Comparison of ENCODE assay signal across 8 mouse cellular contexts in genomic region chr10:41518508-41518980, GRCm38 (mm10). TPM values are rescaled to one million over a fixed set of nuclear protein-coding genes. Genes with fewer than 3 reads are reported as not detected.
DNase-seq lines count a peak whose midpoint lies in the region; ATAC-seq and TF ChIP-seq lines count a peak whose summit lies in the region.

No protein-coding gene starts in this region.

- peak overlapping the region; percentile 63 for H3K4me2 ChIP-seq in forebrain, embryonic 12.5 days
- peak overlapping the region; percentile 77 for H3K4me2 ChIP-seq in lung, embryonic 15.5 days

- peaks cover 28% of the 10 kb centered on the region for H3K79me2 ChIP-seq in MEL (ENCODE audit: control insufficient read depth, insufficient read depth, low read length, poor library complexity)

- TF ChIP-seq POLR2A in MEL (IDR thresholded peaks at IDR 0.05; ENCODE audit: control insufficient read depth in 1 of 2, insufficient read depth in 1 of 2, low read depth in 1 of 2, low read length in 2 of 2, poor library complexity in 1 of 2) = no peak

- peak overlapping the region; percentile 70 to 75 for H3K4me3 ChIP-seq in MEL (ENCODE audit: control insufficient read depth in 1 of 2, insufficient read depth in 1 of 2, low read depth in 2 of 2, low read length in 2 of 2)
- H3K4me3 ChIP-seq in forebrain, embryonic 12.5 days (replicated peaks) = peak overlapping the region; percentile 95
- peak overlapping the region; percentile 95 for H3K4me3 ChIP-seq in hindbrain, embryonic 10.5 days
- peak overlapping the region; percentile 98 for H3K4me3 ChIP-seq in lung, embryonic 15.5 days

- peaks cover 0 to 25% of the 10 kb centered on the region in 2 experiments; a peak in 2 of 4 replicates for H3K36me3 ChIP-seq in MEL (ENCODE audit: control insufficient read depth in 1 of 2, insufficient read depth in 2 of 2, low read length in 2 of 2)
- 0 out of 2 replicates have a peak, but pooled peaks cover 4% of the 10 kb centered on the region for H3K36me3 ChIP-seq in forebrain, embryonic 12.5 days (replicated peaks)
- H3K36me3 ChIP-seq in hindbrain, embryonic 10.5 days = peaks cover 10% of the 10 kb centered on the region
- no peaks in the 10 kb centered on the region for H3K36me3 ChIP-seq in lung, embryonic 15.5 days

- ATAC-seq in forebrain, embryonic 12.5 days (ENCODE audit: low FRiP score) = peak; percentile 67
- ATAC-seq in lung, embryonic 15.5 days (ENCODE audit: borderline replicate concordance, extremely low read depth, low FRiP score, low TSS enrichment) = peak; percentile 64
- ATAC-seq in neutrophil, adult 5-6 weeks (ENCODE audit: extremely low read depth, insufficient number of reproducible peaks, low FRiP score, poor library complexity, severe bottlenecking) = peak; percentile 61

- no peak for TF ChIP-seq EP300 in MEL (IDR thresholded peaks at IDR 0.05; ENCODE audit: low read depth in 1 of 2, low read length in 2 of 2)

- H3K27me3 ChIP-seq in MEL (ENCODE audit: control insufficient read depth in 1 of 2, insufficient read depth in 2 of 2, low read length in 2 of 2) = no peaks in the 10 kb centered on the region
- no peaks in the 10 kb centered on the region for H3K27me3 ChIP-seq in forebrain, embryonic 12.5 days
- H3K27me3 ChIP-seq in hindbrain, embryonic 10.5 days (ENCODE audit: insufficient read depth, poor library complexity, severe bottlenecking) = no peaks in the 10 kb centered on the region
- H3K27me3 ChIP-seq in lung, embryonic 15.5 days = no peaks in the 10 kb centered on the region

- DNase-seq in MEL (ENCODE audit: low read depth, low spot score) = peak; percentile 86
- DNase-seq in c-Kit-positive CD71-negative TER-119-negative erythroid progenitor cells, embryonic 14.5 days (ENCODE audit: low read depth) = peak; percentile 78
- DNase-seq in hindbrain, embryonic 10.5 days (ENCODE audit: low spot score) = no peak
- DNase-seq in layer of hippocampus, adult 8-10 months (ENCODE audit: low spot score in 2 of 2) = peak; percentile 57 to 62
- peak; percentile 90 for DNase-seq in thymus, postnatal 14 days

- peak; percentile 75 for TF ChIP-seq RAD21 in MEL (IDR thresholded peaks at IDR 0.05; ENCODE audit: low read depth, low read length)

- peaks cover 5 to 16% of the 10 kb centered on the region in 2 experiments for H3K4me1 ChIP-seq in MEL (ENCODE audit: control insufficient read depth in 1 of 2, insufficient read depth in 2 of 2, low read length in 2 of 2)
- peaks cover 26% of the 10 kb centered on the region for H3K4me1 ChIP-seq in forebrain, embryonic 12.5 days
- peaks cover 31% of the 10 kb centered on the region for H3K4me1 ChIP-seq in hindbrain, embryonic 10.5 days (replicated peaks)
- H3K4me1 ChIP-seq in lung, embryonic 15.5 days = peaks cover 27% of the 10 kb centered on the region

- no peaks in the 10 kb centered on the region for H3K9me3 ChIP-seq in MEL (replicated peaks; ENCODE audit: insufficient read depth, low read length)
- H3K9me3 ChIP-seq in forebrain, embryonic 12.5 days = no peaks in the 10 kb centered on the region
- no peaks in the 10 kb centered on the region for H3K9me3 ChIP-seq in hindbrain, embryonic 10.5 days
- no peaks in the 10 kb centered on the region for H3K9me3 ChIP-seq in lung, embryonic 15.5 days

- peak in 2 of 3 experiments; percentile 49 to 67; a peak in 4 of 6 replicates for TF ChIP-seq CTCF in MEL (IDR thresholded peaks at IDR 0.05 in 2 of 3, conservative IDR thresholded peaks at IDR 0.05 in 1 of 3; ENCODE audit: control insufficient read depth in 1 of 3, insufficient read depth in 1 of 3, low read depth in 2 of 3, low read length in 3 of 3, poor library complexity in 1 of 3, severe bottlenecking in 1 of 3)

- H3K27ac ChIP-seq in MEL (ENCODE audit: control insufficient read depth, low read depth, low read length) = peak overlapping the region; percentile 93
- peak overlapping the region; percentile 97 for H3K27ac ChIP-seq in forebrain, embryonic 12.5 days
- peak overlapping the region; percentile 99 for H3K27ac ChIP-seq in hindbrain, embryonic 10.5 days
- H3K27ac ChIP-seq in lung, embryonic 15.5 days = peak overlapping the region; percentile 97

- WGBS in forebrain, embryonic 12.5 days = 0% methylated on average over 23 of the region's 23 CpGs
- under 1% methylated on average over 23 of the region's 23 CpGs for WGBS in hindbrain, embryonic 10.5 days
- WGBS in lung, embryonic 15.5 days = under 1% methylated on average over 23 of the region's 23 CpGs

- peak overlapping the region; percentile 96 for H3K9ac ChIP-seq in MEL (ENCODE audit: control insufficient read depth, low read depth, low read length, poor library complexity, severe bottlenecking)
- peak overlapping the region; percentile 89 for H3K9ac ChIP-seq in forebrain, embryonic 12.5 days
- peak overlapping the region; percentile 95 for H3K9ac ChIP-seq in lung, embryonic 15.5 days

TF ChIP-seq in MEL, 35 proteins besides CTCF, POLR2A, EP300 and RAD21:
- TF ChIP-seq UBTF (IDR thresholded peaks at IDR 0.05; ENCODE audit: borderline replicate concordance, insufficient read depth, low read depth, low read length) (0 out of 2 replicates have a peak, but pooled peaks have one; percentile 37), NELFE (IDR thresholded peaks at IDR 0.05; ENCODE audit: low read depth, low read length) (no peak), ZMIZ1 (IDR thresholded peaks at IDR 0.05; ENCODE audit: low read depth, low read length) (no peak), MXI1 (IDR thresholded peaks at IDR 0.05; ENCODE audit: low read depth, low read length) (peak; percentile 63), ZNF384 (IDR thresholded peaks at IDR 0.05; ENCODE audit: low read depth, low read length) (peak; percentile 96), SMC3 (IDR thresholded peaks at IDR 0.05; ENCODE audit: low read depth, low read length) (peak; percentile 60), ZC3H11A (IDR thresholded peaks at IDR 0.05; ENCODE audit: low read depth, low read length) (peak; percentile 53), MYC (IDR thresholded peaks at IDR 0.05; ENCODE audit: low read depth, low read length) (peak; percentile 36; the same call in 1 of the 2 replicates)

RNA-seq across cellular contexts. Expression of gene Cd164, which starts 0.7 kb away (rescaled TPM):
- total RNA-seq in MEL (2012; rRNA removed) = 21.4 and 23.6 TPM in 2 replicates
- polyA plus RNA-seq in MEL (2012; ENCODE audit: insufficient read depth in 1 of 2, insufficient read length in 2 of 2, low read depth in 1 of 2, low replicate concordance in 2 of 2, missing spikeins in 1 of 2) = 10 to 100 TPM in 1 of 2 experiments, not detected in 1; 59.4 TPM
- 104 and 110 TPM in 2 replicates for polyA plus RNA-seq in forebrain, embryonic 12.5 days (2016; fragmentation: Nextera tagmentation; extraction: Ambion mirVana)
- 87.6 and 110 TPM in 2 replicates for polyA plus RNA-seq in hindbrain, embryonic 10.5 days (2016; fragmentation: Nextera tagmentation; extraction: Ambion mirVana)
- 10 to 100 TPM; 70.1 to 77.8 (median 73.1) TPM for total RNA-seq in layer of hippocampus, adult 8-10 months (2022)
- 171 and 176 TPM in 2 replicates for polyA plus RNA-seq in lung, embryonic 15.5 days (2015; fragmentation: Nextera tagmentation; extraction: Ambion mirVana)
- total RNA-seq in neutrophil, adult 5-6 weeks (2017) = 137 and 155 TPM in 2 replicates

RNA-seq across cellular contexts. Expression of gene Ppil6, which starts 28.3 kb away (rescaled TPM):
- not detected in 2 replicates for total RNA-seq in MEL (2012; rRNA removed)
- polyA plus RNA-seq in MEL (2012; ENCODE audit: insufficient read depth in 1 of 2, insufficient read length in 2 of 2, low read depth in 1 of 2, low replicate concordance in 2 of 2, missing spikeins in 1 of 2) = not detected
- 1.1 and 1.7 TPM in 2 replicates for polyA plus RNA-seq in forebrain, embryonic 12.5 days (2016; fragmentation: Nextera tagmentation; extraction: Ambion mirVana)
- polyA plus RNA-seq in hindbrain, embryonic 10.5 days (2016; fragmentation: Nextera tagmentation; extraction: Ambion mirVana) = 1.1 and 1.2 TPM in 2 replicates
- total RNA-seq in layer of hippocampus, adult 8-10 months (2022) = 1 to 10 TPM; 4.1 to 8.3 (median 6.3) TPM
- polyA plus RNA-seq in lung, embryonic 15.5 days (2015; fragmentation: Nextera tagmentation; extraction: Ambion mirVana) = 2.4 and 2.5 TPM in 2 replicates
- not detected in 2 replicates for total RNA-seq in neutrophil, adult 5-6 weeks (2017)

RNA-seq across cellular contexts. Expression of gene Smpd2, which starts 28.4 kb away (rescaled TPM):
- total RNA-seq in MEL (2012; rRNA removed) = 0.04 and 0.07 TPM in 2 replicates
- polyA plus RNA-seq in MEL (2012; ENCODE audit: insufficient read depth in 1 of 2, insufficient read length in 2 of 2, low read depth in 1 of 2, low replicate concordance in 2 of 2, missing spikeins in 1 of 2) = under 1 TPM in 1 of 2 experiments, not detected in 1; 0.42 TPM
- polyA plus RNA-seq in forebrain, embryonic 12.5 days (2016; fragmentation: Nextera tagmentation; extraction: Ambion mirVana) = 52.2 and 52.3 TPM in 2 replicates
- 57.8 and 59.7 TPM in 2 replicates for polyA plus RNA-seq in hindbrain, embryonic 10.5 days (2016; fragmentation: Nextera tagmentation; extraction: Ambion mirVana)
- 10 to 100 TPM; 15.2 to 20.7 (median 19.1) TPM for total RNA-seq in layer of hippocampus, adult 8-10 months (2022)
- polyA plus RNA-seq in lung, embryonic 15.5 days (2015; fragmentation: Nextera tagmentation; extraction: Ambion mirVana) = 69.7 and 77.4 TPM in 2 replicates
- total RNA-seq in neutrophil, adult 5-6 weeks (2017) = 24.4 and 25.5 TPM in 2 replicates

RNA-seq across cellular contexts. Expression of gene Mical1, which starts 42.4 kb away (rescaled TPM):
- total RNA-seq in MEL (2012; rRNA removed) = 1.3 and 4.3 TPM in 2 replicates
- polyA plus RNA-seq in MEL (2012; ENCODE audit: insufficient read depth in 1 of 2, insufficient read length in 2 of 2, low read depth in 1 of 2, low replicate concordance in 2 of 2, missing spikeins in 1 of 2) = 10 to 100 TPM in 1 of 2 experiments, not detected in 1; 15.7 TPM
- polyA plus RNA-seq in forebrain, embryonic 12.5 days (2016; fragmentation: Nextera tagmentation; extraction: Ambion mirVana) = 48.8 and 50.3 TPM in 2 replicates
- 48.1 and 51.3 TPM in 2 replicates for polyA plus RNA-seq in hindbrain, embryonic 10.5 days (2016; fragmentation: Nextera tagmentation; extraction: Ambion mirVana)
- 10 to 100 TPM; 16.4 to 33.5 (median 24.9) TPM for total RNA-seq in layer of hippocampus, adult 8-10 months (2022)
- polyA plus RNA-seq in lung, embryonic 15.5 days (2015; fragmentation: Nextera tagmentation; extraction: Ambion mirVana) = 71.0 and 75.7 TPM in 2 replicates
- 255 and 263 TPM in 2 replicates for total RNA-seq in neutrophil, adult 5-6 weeks (2017)

Comparison
In these comparisons a context has a peak if more than half of its experiments do, and no peak if none do; other contexts are left out.
1. RNA of gene Smpd2, which starts 28.4 kb away (polyA plus RNA-seq): 69.7 to 77.4 TPM in lung, embryonic 15.5 days, 57.8 to 59.7 TPM in hindbrain, embryonic 10.5 days and 52.2 to 52.3 TPM in forebrain, embryonic 12.5 days; 0.42 TPM in MEL; every median in the first group is over 10 times any median in the second.
2. Peak in every context shown above with its lines, with median percentiles within 50 percentile points of each other: H3K27ac ChIP-seq, H3K4me3 ChIP-seq, H3K9ac ChIP-seq and ATAC-seq.